Mouse (Mus musculus): Measurements from ENCODE around the gene Idh2.

DNA sequence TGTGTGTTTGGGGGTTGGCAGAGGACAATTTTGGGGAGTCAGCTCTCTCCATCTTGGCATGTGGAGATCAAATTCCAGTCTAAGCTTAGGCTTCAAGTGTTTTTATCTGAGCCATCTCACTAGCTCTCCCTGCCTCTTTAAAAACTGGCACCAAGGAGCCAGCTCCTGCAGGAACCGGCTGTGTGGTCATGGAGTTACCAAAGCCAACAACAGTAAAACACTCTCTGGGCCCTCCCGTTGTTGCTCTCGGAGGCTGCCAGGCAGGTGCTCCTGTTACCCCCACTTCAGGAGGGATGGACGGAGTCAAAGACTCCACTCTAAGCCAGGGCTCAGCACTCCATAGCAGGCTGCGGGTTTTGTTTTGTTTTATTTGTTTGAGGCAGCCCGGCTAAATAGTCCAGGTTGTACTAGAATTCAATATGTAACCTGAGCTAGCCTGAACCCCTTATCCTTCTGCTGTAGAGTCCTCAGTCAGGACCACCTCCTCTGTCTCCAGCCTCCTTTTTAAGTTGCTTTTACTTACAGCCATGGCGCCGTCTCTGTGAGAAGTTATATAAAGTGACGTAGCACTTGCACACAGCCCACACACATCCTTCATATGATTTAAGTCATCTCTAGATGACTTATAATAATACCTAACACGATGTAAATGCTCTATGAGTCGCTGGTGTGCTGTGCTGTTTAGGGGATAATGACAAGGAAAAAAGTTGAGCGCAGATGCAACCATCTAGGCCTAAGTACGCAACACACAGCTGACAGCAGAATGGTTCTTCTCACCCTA is 48.3 kb downstream of the Idh2 start:
- no peak for TF ChIP-seq GATA1 (IDR thresholded peaks at IDR 0.05; ENCODE audit: low read length)
- TF ChIP-seq TAL1 (IDR thresholded peaks at IDR 0.05; ENCODE audit: low read length), result no peak
